Mouse (Mus musculus): ENCODE measurements around the gene Tmem246. TPM values are rescaled to one million over a fixed set of nuclear protein-coding genes. Genes with fewer than 3 reads are reported as not detected.
"Not testable (repeated sequence)": the region's sequence is repeated elsewhere in the genome, so short reads cannot be mapped to it uniquely, and the experiment has no call there.

Tmem246 gene
- 10 to 100 TPM; 32.1 to 34.0 TPM for total RNA-seq (2021)
- long read RNA-seq, experiment 1, transcript Tmem246-202 (2 exons, 748 nt): major isoform, 56 of 83 reads
- long read RNA-seq, experiment 1, transcript Tmem246-201 (2 exons, 2,989 nt): minor isoform, 17 of 83 reads
- long read RNA-seq, experiment 1, partial matches to known transcripts: 0 of 83 reads
- long read RNA-seq, experiment 1, other reads (novel, unspliced or antisense): 10 of 83 reads
- long read RNA-seq, experiment 2, transcript Tmem246-201 (2 exons, 2,989 nt): minor isoform, 20 of 111 reads
- long read RNA-seq, experiment 2, transcript Tmem246-202 (2 exons, 748 nt): major isoform, 83 of 111 reads
- long read RNA-seq, experiment 2, partial matches to known transcripts: 0 of 111 reads
- long read RNA-seq, experiment 2, other reads (novel, unspliced or antisense): 8 of 111 reads

DNA sequence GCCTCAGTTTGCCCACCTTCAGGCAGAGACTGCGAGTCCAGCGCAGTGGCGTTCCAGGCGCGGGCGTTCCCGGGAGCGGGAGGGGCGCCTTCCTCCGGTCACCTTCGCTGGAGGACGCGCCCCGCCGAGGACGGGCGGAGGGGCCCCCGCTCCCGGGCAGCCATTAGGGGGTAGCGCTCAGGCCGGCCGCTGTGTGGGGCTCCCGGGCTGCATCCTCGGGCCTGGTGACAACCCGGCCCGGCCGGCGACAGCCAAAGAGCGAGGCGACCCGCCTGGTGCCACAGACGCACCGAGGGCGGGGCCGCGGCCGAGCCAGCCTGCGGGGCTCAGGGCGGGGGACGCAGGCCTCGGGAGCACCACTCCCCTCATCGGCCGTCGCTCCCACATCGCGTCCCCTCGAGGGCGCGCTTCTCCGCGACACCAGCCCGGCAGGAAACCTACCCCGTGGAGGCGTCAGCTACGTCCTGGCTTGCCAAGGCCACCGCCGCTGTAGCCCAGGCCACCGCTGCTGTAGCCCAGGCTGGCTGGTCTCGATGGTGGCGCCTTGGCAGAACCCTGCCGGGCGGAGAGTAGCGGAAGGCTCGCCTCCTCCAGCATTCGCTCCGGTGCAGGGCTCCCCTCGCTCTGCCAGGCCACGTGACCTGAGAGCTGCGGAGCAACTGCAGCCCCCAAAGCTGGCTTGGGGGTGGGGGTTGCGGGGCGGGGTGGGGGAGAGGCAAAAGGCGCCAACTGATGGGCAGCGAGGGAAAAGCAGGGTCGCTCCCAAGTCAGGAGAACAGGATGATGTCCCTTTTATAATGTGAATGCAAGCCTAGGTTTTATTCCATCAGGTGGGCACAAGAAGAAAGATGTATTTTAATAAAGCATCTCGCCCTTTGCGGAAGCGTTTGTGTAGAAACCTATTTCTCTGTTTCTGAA, at the start of gene Tmem246:
Gene Tmem246 (minus strand): TSS at position 694 of the 918 bp plus-strand sequence.
- Histone ChIP-seq H3K4me3 (peak within 1 kb of the TSS; percentile 97), H3K27ac (peak within 1 kb of the TSS; percentile 96)
- intact Hi-C loops (cut with DNase I): loop anchor here (2.0 kb wide), 1 partner anchor 31 kb away; no protein-coding TSS in a partner anchor
- TF ChIP-seq CTCF (IDR thresholded peaks at IDR 0.05): no peak
- DNase-seq: peak; percentile 88

DNA sequence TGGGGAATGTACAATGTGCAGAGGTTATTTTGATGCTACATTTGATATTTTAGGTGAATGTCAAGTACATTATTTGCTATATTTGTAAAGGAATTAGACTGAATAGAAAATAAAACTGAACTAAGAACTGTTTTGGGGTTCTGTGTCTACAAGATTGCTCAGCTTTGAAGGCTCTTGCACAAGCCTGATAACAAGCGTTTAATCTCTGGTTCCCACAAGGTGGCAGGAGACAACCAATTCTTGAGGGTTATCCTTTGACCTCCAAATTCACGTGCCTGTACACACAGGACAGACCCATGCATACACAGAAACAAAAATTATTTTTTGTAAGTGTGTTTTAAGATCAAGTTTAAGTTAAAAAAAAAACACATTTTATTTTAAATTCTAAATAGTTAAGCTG, 42.2 kb upstream of the Tmem246 start:
- no peak overlapping the region for H3K4me3 ChIP-seq
- intact Hi-C loops (cut with DNase I): no loop called here
- TF ChIP-seq CTCF (IDR thresholded peaks at IDR 0.05): no peak
- DNase-seq: no peak
- H3K27ac ChIP-seq: no peak overlapping the region

DNA sequence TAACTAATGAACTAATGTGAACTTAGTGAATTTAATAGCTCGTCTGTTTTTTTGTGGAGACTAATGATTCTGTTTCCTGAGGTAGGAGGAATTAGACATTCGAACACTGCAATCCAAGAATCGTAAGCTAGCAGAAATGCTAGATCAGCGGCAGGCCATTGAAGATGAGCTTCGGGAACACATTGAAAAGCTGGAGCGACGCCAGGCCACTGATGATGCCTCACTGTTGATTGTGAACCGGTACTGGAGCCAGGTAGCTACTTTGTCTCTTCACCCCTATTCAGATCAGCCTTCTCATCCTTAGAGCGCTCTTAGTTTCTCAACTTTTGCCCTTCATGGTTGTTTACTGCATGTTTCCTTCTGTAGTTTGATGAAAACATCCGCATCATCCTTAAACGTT, 40.1 kb upstream of the Tmem246 start:
- intact Hi-C loops (cut with DNase I): no loop called here

DNA sequence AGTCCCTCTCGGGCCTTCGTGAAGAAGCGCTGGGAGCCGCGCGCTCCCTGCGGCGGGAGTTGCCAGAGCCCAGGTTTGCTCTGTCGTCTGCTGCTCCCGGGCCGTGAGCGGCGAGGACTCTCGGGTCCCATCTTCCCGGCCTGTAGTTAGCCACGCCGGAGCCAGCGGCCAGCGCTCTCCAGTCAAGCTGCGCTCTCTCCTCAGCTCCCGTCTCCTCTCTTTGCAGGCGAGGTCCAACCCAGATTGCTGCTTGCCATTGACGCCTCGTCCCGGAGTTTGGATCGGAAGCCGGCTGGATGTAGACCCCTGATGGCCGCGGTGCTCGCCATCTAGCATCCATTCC, 34.4 kb upstream of the Tmem246 start:
- no peak for DNase-seq
- no peak for TF ChIP-seq CTCF (IDR thresholded peaks at IDR 0.05)
- peak overlapping the region; percentile 98 for H3K4me3 ChIP-seq
- intact Hi-C loops (cut with DNase I): no loop called here
- peak overlapping the region; percentile 90 for H3K27ac ChIP-seq

More for the DNA sequence above, 40.1 kb upstream of the Tmem246 start:
- no peak for DNase-seq
- no peak overlapping the region for H3K27ac ChIP-seq
- H3K4me3 ChIP-seq: no peak overlapping the region
- no peak for TF ChIP-seq CTCF (IDR thresholded peaks at IDR 0.05)

DNA sequence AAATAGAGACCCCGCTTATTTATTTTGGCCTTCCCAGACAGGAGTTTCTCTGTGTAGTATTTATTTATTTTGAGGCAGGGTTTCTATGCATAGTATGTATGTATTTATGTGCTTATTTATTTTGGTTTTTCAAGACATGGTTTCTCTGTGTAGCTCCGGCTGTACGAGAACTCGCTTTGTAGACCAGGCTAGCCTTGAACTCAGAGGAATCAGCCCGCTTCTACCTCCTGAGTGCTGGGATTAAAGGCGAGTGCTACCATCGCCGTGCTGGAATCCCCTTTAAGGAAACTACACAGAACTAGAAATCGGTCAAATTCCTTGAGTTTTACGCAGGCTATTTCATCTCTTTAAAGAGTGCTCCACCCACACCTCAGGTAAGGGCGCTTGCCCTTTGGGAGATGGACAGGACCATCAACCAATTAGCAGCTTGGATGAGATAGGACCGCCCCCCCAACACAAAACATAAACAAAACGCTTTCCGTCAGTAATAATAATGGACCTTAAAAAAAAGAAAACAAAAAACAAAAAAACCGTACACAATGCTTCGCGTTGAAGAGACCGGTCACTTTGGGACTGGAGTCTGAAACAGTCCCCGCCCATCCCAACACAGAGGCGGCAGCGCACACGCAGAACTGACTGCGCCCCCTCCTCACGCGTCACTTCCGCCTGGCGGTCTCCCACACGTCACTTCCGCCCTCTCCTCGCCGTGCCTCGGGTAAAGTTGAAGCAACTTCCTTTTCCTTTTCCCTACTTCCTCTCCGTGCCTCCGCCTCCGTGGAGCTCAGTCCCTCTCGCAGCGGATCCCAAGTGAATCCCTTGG, 33.9 kb upstream of the Tmem246 start, which contains the start of gene Rnf20:
Gene Rnf20 (plus strand): TSS at position 688 of the 820 bp plus-strand sequence.
- DNase-seq: peak; percentile 97
- peak within 1 kb of the TSS; percentile 98 for H3K4me3 ChIP-seq
- H3K27ac ChIP-seq: peak within 1 kb of the TSS; percentile 90
- TF ChIP-seq CTCF (IDR thresholded peaks at IDR 0.05): no peak
- intact Hi-C loops (cut with DNase I): loop anchor here (2.0 kb wide), 1 partner anchor 111 kb away; the partner anchor contains the start of genes Mrpl50 and Zfp189

DNA sequence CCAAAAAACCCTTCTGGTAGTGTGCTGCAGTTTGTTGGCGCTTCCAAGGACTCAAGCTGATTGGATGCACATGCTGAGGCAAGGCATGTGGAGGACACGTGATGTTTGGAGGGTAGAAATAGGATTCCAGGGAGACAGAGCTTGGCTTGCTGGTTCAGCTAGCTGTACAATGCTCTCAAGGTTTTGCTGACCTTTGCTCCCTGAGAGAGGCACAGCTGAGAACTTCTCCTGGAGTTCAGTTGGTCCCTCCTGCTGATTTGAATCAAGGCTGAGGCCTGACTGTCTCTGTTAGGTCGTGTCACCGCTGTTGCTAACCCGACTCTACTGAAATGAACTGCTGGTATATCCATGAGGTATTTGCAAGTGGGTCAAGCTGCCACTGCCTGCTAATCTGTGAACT, 31.3 kb upstream of the Tmem246 start:
- TF ChIP-seq CTCF (IDR thresholded peaks at IDR 0.05): no peak
- Histone ChIP-seq H3K4me3 (no peak overlapping the region), H3K27ac (no peak overlapping the region)
- intact Hi-C loops (cut with DNase I): loop anchor here (2.0 kb wide), 1 partner anchor 30 kb away; no protein-coding TSS in a partner anchor
- no peak for DNase-seq

DNA sequence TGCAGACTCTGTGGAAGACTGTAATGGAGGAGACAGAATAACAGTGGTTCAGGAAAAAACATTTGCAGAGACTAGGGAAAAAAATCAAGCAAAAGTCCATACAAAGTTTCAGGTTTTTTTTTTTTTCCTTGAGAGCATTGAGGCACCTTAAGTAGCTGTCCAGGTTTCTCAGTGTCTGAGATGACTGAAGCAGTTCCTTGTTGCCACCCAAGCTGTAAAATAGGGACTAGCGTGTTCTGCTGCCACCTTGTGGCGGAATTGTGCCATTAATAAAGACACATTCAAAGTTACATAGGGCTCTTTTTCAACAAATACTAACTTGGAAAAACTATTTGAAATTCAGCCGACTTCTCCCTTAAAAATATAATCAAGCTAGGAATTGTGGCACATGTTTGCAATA, 29.3 kb upstream of the Tmem246 start:
- intact Hi-C loops (cut with DNase I): loop anchor here (1.0 kb wide), 1 partner anchor 61 kb away; no protein-coding TSS in a partner anchor
- H3K27ac ChIP-seq: no peak overlapping the region
- peak; percentile 71 for DNase-seq
- no peak overlapping the region for H3K4me3 ChIP-seq
- peak; percentile 89 for TF ChIP-seq CTCF (IDR thresholded peaks at IDR 0.05)

DNA sequence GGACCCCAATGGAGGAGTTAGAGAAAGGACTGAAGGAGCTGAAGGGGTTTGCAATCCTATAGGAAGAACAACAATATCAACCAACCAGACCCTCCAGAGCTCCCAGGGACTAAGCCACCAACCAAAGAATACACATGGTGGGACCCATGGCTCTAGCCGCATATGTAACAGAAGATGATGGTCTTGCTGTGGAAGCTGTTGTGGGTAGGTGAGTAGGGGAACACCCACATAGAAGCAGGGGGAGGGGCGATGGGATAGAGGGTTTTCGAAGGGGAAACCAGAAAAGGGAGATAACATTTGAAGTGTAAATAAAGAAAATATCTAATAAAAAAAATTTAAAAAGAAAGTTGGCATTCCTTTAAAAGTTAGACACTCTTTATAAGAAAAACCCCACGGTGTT, 27.3 kb upstream of the Tmem246 start:
- H3K27ac ChIP-seq, DNase-seq, H3K4me3 ChIP-seq: not testable (repeated sequence)
- intact Hi-C loops (cut with DNase I): loop anchor here (1.0 kb wide), 1 partner anchor 54 kb away; no protein-coding TSS in a partner anchor

DNA sequence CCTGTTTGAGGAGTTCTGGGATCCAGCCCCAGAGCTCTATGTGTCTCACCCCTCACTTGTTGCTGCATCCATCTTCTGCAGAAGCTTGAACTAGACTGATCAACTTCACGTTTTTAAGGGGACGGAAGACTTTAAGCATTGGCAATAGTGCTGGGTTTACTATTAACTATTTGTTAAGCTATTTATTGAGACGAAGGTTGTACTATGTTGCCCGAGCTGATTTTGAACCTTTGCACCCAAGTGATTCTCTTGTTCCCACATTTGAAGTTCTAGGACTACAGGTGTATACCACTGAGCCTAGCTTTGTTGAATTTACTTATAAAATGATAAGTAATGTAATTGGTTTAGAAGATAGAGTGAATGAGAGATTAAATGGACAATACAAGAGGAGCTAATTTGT, 26.2 kb upstream of the Tmem246 start:
- intact Hi-C loops (cut with DNase I): no loop called here
- no peak for DNase-seq
- Histone ChIP-seq H3K4me3 (no peak overlapping the region), H3K27ac (no peak overlapping the region)
- no peak for TF ChIP-seq CTCF (IDR thresholded peaks at IDR 0.05)

DNA sequence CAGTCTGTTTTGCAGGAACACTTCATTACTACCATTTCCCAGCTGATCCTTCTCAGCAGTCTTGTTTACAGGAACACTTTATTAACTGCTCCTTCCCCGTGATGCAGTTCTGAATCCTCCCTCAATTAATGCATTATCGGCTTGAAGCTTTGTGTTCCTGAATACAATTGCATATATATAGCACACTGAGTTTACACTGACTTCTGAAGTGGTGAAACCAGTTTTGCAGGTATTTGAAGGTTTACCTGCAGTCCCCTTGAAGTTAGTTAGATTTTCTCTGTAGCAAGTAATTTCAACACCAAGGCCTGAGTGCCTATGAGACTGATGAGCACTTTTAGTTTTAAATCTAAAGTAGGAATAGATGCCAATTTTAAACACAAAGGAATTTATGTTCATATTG, 24.6 kb upstream of the Tmem246 start:
- Histone ChIP-seq H3K27ac (no peak overlapping the region), H3K4me3 (no peak overlapping the region)
- TF ChIP-seq CTCF (IDR thresholded peaks at IDR 0.05): no peak
- intact Hi-C loops (cut with DNase I): no loop called here
- DNase-seq: no peak

DNA sequence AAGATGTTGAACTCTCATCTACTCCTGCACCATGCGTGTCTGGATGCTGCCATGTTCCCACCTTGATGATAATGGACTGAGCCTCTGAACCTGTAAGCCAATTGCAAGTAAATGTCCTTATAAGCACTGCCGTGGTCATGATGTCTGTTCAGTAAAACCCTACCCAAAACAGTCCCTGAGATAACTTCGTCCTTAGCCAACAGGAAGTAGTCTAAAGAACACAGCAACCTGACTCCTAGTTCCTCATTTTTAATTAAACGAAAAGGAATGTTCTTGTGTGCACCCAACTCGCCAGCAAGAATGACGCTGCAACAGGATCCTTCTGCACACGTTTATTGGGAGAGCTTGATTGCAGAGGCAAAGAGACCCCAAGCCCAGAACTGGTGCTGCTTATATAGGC, 22.2 kb upstream of the Tmem246 start:
- intact Hi-C loops (cut with DNase I); H3K27ac ChIP-seq; H3K4me3 ChIP-seq; DNase-seq: not testable (repeated sequence)

DNA sequence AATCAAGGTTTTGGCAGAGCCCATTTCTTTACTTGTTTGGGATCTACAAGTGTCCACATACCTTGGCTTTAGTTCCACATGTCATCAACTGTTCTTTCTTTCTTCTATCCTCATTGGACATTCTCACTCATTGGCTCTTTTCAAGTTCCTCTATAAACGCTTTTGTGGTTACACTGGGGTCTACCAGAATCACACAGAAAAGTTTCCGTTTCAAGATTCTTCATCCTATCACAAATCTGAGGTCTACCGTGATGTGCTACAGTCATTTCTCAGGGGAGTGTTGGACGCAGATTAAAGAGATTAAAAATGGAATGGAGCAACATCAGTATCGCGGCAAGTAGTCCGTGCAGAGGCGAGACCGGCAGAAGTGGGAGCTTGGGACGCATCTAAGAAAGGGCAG, 19.2 kb upstream of the Tmem246 start:
- DNase-seq: no peak
- intact Hi-C loops (cut with DNase I): no loop called here
- no peak for TF ChIP-seq CTCF (IDR thresholded peaks at IDR 0.05)
- no peak overlapping the region for H3K4me3 ChIP-seq
- H3K27ac ChIP-seq: no peak overlapping the region

All from gastrocnemius, adult 2 months (tissue).